Mouse (Mus musculus): ENCODE measurements around the gene Olfr294.

The Olfr294 gene

GRCm38 (mm10) chr7:86616543-86616942 is at the start of gene Olfr294:
TSS of gene Olfr294 (minus strand) at chr7:86616643.
- DNase-seq (ENCODE audit: low spot score) = no peak

DNA sequence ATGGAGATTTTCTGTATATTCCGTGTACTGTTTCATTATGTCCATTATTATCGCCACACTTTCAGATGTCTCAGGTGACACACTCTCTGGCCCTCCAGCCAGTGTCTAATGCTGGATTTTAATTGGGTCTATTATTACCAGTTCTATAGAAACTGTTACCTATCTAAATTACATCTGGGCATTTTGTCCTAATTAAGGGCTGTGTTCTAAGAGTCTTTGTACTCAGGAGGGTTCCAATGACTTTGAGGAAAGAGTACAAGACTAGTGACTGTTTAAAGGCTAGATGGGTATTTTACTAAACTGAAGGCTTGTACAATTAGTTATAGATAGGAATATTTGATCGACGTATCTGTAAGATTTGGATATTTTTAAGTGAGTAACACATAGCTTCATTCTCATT is 32.3 kb upstream of the Olfr294 start, which contains the start of gene Olfr293:
Gene Olfr293, plus strand, starts transcription at position 301 of the 400 bp plus-strand sequence.
- no peak for DNase-seq (ENCODE audit: low spot score)

- no peak for DNase-seq (ENCODE audit: low spot score)
Observed at GRCm38 (mm10) chr7:86583562-86583961, 32.9 kb downstream of the Olfr294 start, which contains the start of gene Olfr295. TSS of gene Olfr295 (plus strand) at chr7:86583862.
